Mouse (Mus musculus) brain, embryonic 18.5 days (tissue): ENCODE results near the gene Adam6b.
"Not testable (repeated sequence)": the region's sequence is repeated elsewhere in the genome, so short reads cannot be mapped to it uniquely, and the experiment has no call there.

Source experiments
- DNase-seq: peaks from one replicate; pipeline ENCODE4 v3.0.0-alpha.2; 2012; ENCODE audit warnings: low read depth, low spot score

Gene Adam6b

DNA sequence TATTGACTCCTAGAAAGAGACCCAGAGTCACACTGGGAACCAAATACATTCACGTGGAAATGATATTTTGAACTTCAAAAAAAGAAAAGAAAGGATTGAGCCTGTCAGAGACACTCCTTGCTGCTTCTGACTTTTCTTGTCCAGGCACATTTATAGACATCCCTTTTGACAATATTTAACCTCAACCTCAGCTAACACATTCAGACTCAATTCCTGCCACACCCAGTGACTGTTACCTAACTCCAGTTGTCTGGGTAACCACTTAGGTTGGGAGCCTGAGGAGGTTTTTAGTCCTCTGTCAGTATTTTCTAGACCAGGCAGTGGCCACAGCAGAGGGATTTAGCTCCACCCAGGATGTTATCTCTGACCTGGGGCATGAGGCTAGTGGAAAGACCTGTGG lies at the start of gene Adam6b:
TSS of gene Adam6b (plus strand) at position 301 of the 400 bp plus-strand sequence.
- DNase-seq = not testable (repeated sequence)

DNA sequence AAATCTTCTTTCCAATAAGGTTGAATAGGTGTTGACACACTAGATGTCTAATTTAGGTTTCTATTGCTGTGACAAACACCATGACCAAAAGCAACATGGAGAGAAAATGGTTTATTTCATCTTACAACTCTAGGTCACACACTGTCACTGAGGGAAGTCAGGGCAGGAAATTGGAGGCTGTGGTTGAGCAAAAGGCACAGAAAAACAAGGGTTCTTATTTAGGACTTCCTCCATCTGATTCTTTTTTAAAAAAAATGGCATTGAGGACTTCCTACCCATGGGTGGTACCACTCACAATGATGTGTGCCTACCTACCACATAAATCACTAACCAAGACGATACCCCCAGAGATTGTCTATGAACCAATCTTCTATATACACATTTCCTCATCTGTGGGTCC lies 43.2 kb upstream of the Adam6b start:
- no peak for DNase-seq

DNA sequence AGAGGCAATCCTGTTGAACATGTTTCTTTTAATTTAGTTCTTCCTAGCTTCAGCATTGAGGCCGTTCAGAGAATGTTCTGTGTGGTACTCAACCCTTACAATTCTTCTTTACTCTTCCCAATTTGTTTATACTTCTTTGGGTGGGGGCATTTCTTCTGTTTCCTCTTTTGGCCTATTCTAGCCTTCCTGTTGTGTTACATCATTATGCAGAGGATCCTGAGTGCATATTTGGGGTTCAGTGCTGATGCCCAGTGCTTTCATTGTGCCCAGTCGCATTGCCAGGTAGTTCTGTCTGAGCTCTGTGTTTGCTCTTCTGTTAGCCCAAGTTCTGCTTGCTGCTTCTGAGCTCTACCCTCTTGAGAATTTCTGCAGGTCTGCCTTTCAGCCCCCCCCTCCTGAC lies 13.1 kb upstream of the Adam6b start:
- DNase-seq = no peak

DNA sequence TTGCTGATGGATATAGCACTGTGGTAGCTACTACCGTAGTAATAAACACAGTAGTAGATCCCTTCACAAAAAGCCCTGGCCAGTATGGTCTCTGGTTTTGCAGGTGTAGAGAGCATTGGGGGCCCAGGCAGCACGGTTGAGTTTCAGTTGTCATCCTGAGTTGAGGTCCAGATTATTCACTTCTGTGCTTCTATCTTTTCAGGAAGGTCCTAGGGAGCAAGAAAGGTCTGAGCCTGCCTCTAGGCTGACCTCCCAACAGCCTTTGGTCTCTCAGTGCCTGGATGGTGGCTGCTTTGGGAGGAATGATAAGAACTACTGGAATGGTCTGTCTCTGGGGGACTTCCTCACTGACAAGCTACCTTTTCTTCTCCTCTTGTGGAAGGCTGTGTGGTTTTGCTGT lies 7.2 kb upstream of the Adam6b start:
- DNase-seq = no peak

DNA sequence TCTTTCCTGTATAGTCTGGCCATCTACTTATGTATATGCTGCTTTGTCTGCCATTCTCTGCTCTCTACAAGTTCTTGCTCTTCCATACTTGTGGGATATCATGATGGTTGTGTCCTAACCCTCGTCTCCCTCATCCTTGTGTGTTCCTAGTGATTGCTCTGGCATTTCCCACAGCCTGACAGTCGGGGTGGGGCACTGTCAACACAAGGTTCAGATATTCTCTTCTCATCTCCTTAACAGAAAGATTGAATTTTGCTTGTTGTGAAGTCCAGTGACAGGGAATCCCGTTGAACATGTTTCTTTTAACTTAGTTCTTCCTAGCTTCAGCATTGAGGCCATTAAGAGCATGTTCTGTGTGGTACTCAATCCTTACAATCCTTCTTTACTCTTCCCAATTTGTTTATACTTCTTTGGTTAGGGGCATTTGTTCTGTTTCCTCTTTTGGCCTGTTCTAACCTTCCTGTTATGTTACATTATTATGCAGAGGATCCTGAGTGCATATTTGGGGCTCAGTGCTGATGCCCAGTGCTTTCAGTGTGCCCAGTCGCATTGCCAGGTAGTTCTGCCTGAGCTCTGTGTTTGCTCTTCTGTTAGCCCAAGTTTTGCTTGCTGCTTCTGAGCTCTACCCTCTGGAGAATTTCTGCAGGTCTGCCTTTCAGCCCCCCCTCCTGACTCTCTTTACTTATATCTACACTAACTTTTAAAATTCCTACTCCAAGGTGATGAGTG lies 6.5 kb upstream of the Adam6b start:
- DNase-seq = no peak

DNA sequence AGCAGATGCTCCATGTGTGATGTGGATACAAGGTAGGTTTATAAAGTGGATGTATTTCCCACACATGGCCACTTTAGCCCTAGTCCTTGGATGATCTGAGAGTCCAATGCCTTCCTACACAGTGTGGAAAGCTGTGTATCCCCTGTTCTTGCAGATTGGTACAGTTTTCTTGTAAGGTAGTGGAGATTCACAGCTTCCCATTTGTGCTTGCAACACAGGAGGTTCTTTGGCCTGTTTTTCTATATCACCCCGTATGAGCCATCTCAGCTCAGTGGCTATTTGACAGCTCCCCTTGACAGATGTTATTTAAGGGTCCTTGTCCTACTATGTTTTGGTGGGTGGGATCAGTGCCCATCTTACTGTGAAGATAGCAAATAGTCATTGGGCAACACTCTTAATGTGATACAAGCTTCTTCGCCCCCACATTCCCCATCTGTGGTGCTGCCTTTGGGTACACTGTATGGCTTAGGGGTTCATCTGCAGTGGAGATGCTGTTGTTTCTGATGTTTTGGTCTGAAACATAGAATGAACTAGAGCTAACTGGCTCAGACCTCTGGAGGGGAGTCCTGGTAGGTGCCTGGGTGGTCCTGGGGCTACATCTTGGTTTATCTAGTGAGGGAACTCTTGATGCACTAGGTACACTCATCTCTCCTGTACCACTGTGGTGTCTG lies 5.7 kb upstream of the Adam6b start:
- DNase-seq = no peak

DNA sequence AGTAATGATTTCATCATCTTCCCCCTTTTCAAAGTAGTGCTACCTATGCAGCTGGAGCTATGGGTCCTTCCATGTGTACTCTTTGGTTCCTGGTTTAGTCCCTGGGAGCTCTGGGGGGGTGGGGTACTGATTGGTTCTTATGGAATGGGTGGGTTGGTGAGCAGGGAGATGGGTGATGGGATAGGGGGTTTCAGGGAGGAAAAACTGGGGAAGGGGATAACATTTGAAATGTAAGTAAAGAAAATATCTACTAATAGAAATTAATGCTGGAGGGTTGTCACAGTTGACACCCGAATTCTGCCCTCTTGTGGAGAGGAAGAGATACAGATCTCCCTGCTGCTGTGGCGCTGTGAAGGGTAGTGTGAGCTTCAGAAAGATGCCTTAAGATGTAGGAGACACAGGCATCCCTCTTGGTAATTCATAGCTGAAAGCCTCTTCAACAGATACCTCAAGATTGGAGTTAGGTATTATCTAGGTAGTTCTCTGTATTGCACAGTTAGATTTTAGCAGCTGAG lies 4.3 kb upstream of the Adam6b start:
- no peak for DNase-seq

DNA sequence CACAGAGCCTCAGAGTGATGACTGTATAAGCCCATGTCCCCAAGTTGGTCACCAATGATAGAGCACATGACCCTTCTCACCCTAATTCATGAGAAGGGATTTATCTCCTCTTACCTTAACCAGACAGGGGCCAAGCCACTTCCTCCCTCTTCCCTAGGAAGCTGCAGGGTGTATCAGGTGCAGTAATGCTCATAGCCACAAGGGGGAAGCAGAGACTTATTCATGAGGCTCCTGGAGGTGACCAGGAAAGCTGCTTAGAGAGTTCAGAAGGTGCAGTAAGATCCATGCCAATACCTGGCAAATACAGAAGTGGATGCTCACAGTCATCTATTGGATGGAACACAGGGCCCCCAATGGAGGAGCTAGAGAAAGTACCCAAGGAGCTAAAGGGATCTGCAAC lies 1.6 kb upstream of the Adam6b start:
- not testable (repeated sequence) for DNase-seq

DNA sequence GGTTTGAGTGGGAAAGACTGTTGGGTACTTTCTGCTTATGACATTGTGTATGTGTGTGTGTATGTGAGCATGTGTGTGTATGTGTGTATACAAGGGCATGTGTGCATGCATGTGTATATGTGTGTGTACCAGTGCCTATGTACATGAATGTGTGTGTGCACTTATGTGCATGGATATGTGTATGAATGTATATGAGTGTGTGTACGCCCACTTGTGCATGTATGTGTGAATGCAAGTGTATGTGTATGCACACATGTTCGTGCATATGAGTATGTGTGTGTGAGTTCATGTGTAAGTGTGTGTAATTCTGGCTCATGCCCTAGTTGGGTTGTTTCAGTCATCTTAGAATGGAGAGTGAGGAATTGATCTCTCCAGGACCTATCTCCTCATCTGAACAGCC lies 36.6 kb downstream of the Adam6b start:
- DNase-seq = no peak
